Mouse (Mus musculus) cortical plate, adult 2 months (tissue): ENCODE results near the gene Gcfc2. TPM values are rescaled to one million over a fixed set of nuclear protein-coding genes. Genes with fewer than 3 reads are reported as not detected.

Source experiments
- H3K27ac ChIP-seq: fragments of 200-500 bp; 2 replicates; pipeline ENCODE4 v1.5.1; 2012; ENCODE audit warnings: low read length, control low read depth, inconsistent platforms; ENCODE audit not compliant: insufficient read depth
- H3K4me1 ChIP-seq: fragments of 200-500 bp; 2 replicates; pipeline ENCODE4 v1.6.1; 2011; ENCODE audit warnings: low read length; ENCODE audit not compliant: control insufficient read depth, insufficient read depth
- H3K4me3 ChIP-seq: fragments of 200-500 bp; 2 replicates; pipeline ENCODE4 v1.5.1; 2011; ENCODE audit warnings: mild to moderate bottlenecking, low read length, control low read depth; ENCODE audit not compliant: insufficient read depth
- CTCF ChIP-seq: fragments of 200-500 bp; IDR thresholded peaks from 2 replicates; pipeline ENCODE4 v1.5.1; 2011; ENCODE audit warnings: mild to moderate bottlenecking, control low read depth, low read length; ENCODE audit not compliant: insufficient read depth; ENCODE audit errors: extremely low read depth
- POLR2A ChIP-seq: fragments of 200-500 bp; IDR thresholded peaks from 2 replicates; pipeline ENCODE4 v1.6.1; 2011; ENCODE audit warnings: mild to moderate bottlenecking, low read length, control low read depth; ENCODE audit not compliant: insufficient read depth; ENCODE audit errors: extremely low read depth
- polyA plus RNA-seq: library from polyadenylated mRNA; depleted of rRNA; stranded (reverse); fragments of >200 nt; gene quantifications from 2 replicates; pipeline ENCODE4 v1.2.3, GENCODE M21; 2012; rRNA removed

Gcfc2 gene
- polyA plus RNA-seq: 11.4 and 12.2 TPM in 2 replicates

- H3K4me3 ChIP-seq: peak within 1 kb of the TSS; percentile 50
- H3K4me1 ChIP-seq: peaks cover 4% of the 10 kb centered on the region
- no peak within 1 kb of the TSS for H3K27ac ChIP-seq
- TF ChIP-seq POLR2A (peak; percentile 82), CTCF (no peak)
Measured at GRCm38 (mm10) chr6:81923523-81924142, at the start of gene Gcfc2. Gcfc2 (plus strand) TSS chr6:81923669.

GRCm38 (mm10) chr6:81895678-81896230, 27.7 kb upstream of the Gcfc2 start:
- H3K4me1 ChIP-seq: no peaks in the 10 kb centered on the region
- H3K4me3 ChIP-seq: no peak overlapping the region
- no peak for TF ChIP-seq CTCF
- no peak for TF ChIP-seq POLR2A
- H3K27ac ChIP-seq: no peak overlapping the region

GRCm38 (mm10) chr6:81910302-81910855, 13.1 kb upstream of the Gcfc2 start:
- H3K4me1 ChIP-seq: no peaks in the 10 kb centered on the region
- TF ChIP-seq CTCF (0 out of 2 replicates have a peak, but pooled peaks have one; percentile 29), POLR2A (no peak)
- H3K4me3 ChIP-seq: no peak overlapping the region
- no peak overlapping the region for H3K27ac ChIP-seq

GRCm38 (mm10) chr6:81911244-81911643, 12.2 kb upstream of the Gcfc2 start:
- Histone ChIP-seq H3K4me1 (no peaks in the 10 kb centered on the region), H3K4me3 (no peak overlapping the region), H3K27ac (no peak overlapping the region)
- TF ChIP-seq CTCF: no peak
- no peak for TF ChIP-seq POLR2A

GRCm38 (mm10) chr6:81911713-81912112, 11.8 kb upstream of the Gcfc2 start:
- Histone ChIP-seq H3K4me1 (no peaks in the 10 kb centered on the region), H3K4me3 (no peak overlapping the region), H3K27ac (0 out of 2 replicates have a peak overlapping the region, but pooled peaks have one; percentile 43)
- TF ChIP-seq CTCF: no peak
- no peak for TF ChIP-seq POLR2A

GRCm38 (mm10) chr6:81912177-81912576, 11.3 kb upstream of the Gcfc2 start:
- TF ChIP-seq CTCF (no peak), POLR2A (no peak)
- H3K27ac ChIP-seq: 0 out of 2 replicates have a peak overlapping the region, but pooled peaks have one; percentile 43
- H3K4me1 ChIP-seq: no peaks in the 10 kb centered on the region

GRCm38 (mm10) chr6:81924304-81924703, 835 bp downstream of the Gcfc2 start:
- no peak overlapping the region for H3K27ac ChIP-seq
- peak overlapping the region; percentile 50; the same call in 1 of the 2 replicates for H3K4me3 ChIP-seq
- TF ChIP-seq CTCF: no peak
- TF ChIP-seq POLR2A: no peak
- H3K4me1 ChIP-seq: peaks cover 4% of the 10 kb centered on the region

More at GRCm38 (mm10) chr6:81912177-81912576, 11.3 kb upstream of the Gcfc2 start:
- no peak overlapping the region for H3K4me3 ChIP-seq

GRCm38 (mm10) chr6:81929402-81929801, 5.9 kb downstream of the Gcfc2 start:
- Histone ChIP-seq H3K4me1 (peaks cover 1% of the 10 kb centered on the region; the same call in 1 of the 2 replicates), H3K4me3 (no peak overlapping the region), H3K27ac (no peak overlapping the region)
- no peak for TF ChIP-seq CTCF
- TF ChIP-seq POLR2A: no peak

DNA sequence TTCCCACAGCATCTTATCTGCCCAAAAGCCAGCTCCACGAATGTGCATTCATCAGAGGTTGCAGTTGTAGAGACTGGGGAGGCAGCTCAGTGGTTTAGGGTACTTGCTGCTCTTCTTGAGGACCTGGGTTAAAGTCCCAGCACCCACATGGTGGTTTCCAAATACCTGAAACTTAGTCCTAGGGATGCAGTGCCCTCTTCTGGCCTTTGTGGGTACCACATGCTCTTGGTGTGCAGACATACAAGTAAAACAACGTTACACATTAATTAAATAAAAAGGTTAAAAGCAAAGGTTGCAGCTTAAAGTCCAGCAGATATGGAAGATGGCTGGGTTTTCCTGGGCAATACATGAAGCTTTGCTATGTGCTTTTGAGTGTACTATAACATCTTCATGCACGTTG, 9.8 kb downstream of the Gcfc2 start:
- Histone ChIP-seq H3K27ac (no peak overlapping the region), H3K4me3 (no peak overlapping the region), H3K4me1 (no peaks in the 10 kb centered on the region)
- TF ChIP-seq CTCF (no peak), POLR2A (no peak)

GRCm38 (mm10) chr6:81941718-81942117, 18.2 kb downstream of the Gcfc2 start:
- TF ChIP-seq CTCF (no peak), POLR2A (no peak)
- no peaks in the 10 kb centered on the region for H3K4me1 ChIP-seq
- H3K27ac ChIP-seq: no peak overlapping the region
- H3K4me3 ChIP-seq: no peak overlapping the region
